Mouse (Mus musculus) liver, embryonic 12.5 days (tissue): ENCODE data around the gene Klhl26. TPM values are rescaled to one million over a fixed set of nuclear protein-coding genes. Genes with fewer than 3 reads are reported as not detected.

Experiments used
- ATAC-seq: fragments of 200-750 bp; cut with Nextera tagmentation; 2 replicates; pipeline ENCODE4 v1.8.0; 2017; ENCODE audit warnings: moderate number of reproducible peaks, mild to moderate bottlenecking, moderate library complexity
- H3K27ac ChIP-seq: fragments of 300-500 bp; sonication (generic); 2 replicates; pipeline ENCODE4 v1.5.1; 2016; ENCODE audit warnings: mild to moderate bottlenecking
- H3K27me3 ChIP-seq: fragments of 300-500 bp; sonication (generic); replicated peaks from 2 replicates; pipeline ENCODE4 v1.6.1; 2016; ENCODE audit warnings: mild to moderate bottlenecking, moderate library complexity
- H3K36me3 ChIP-seq: fragments of 300-500 bp; sonication (generic); 2 replicates; pipeline ENCODE4 v1.6.1; 2016; ENCODE audit warnings: mild to moderate bottlenecking, moderate library complexity
- H3K4me1 ChIP-seq: fragments of 300-500 bp; sonication (generic); 2 replicates; pipeline ENCODE4 v1.6.1; 2016
- H3K4me2 ChIP-seq: fragments of 300-500 bp; sonication (generic); 2 replicates; pipeline ENCODE4 v1.6.1; 2016; ENCODE audit warnings: mild to moderate bottlenecking, moderate library complexity
- H3K4me3 ChIP-seq: fragments of 300-500 bp; sonication (generic); 2 replicates; pipeline ENCODE4 v1.5.1; 2016; ENCODE audit warnings: mild to moderate bottlenecking, moderate library complexity
- H3K9ac ChIP-seq: fragments of 300-500 bp; sonication (generic); 2 replicates; pipeline ENCODE4 v1.6.1; 2016; ENCODE audit warnings: mild to moderate bottlenecking, moderate library complexity
- H3K9me3 ChIP-seq: fragments of 300-500 bp; sonication (generic); replicated peaks from 2 replicates; pipeline ENCODE4 v1.6.1; 2016; ENCODE audit warnings: mild to moderate bottlenecking, moderate library complexity
- WGBS: fragments of 180-500 bp; shearing (Covaris S2); methylation state at CpG from one replicate; pipeline ENCODE4 v1.1.7; 2016; ENCODE audit not compliant: insufficient replicate concordance; 5-methylcytosine and 5-hydroxymethylcytosine counted together
- polyA plus RNA-seq: library from polyadenylated mRNA; unstranded; fragments of >200 nt; fragmentation: Nextera tagmentation; extraction: Ambion mirVana; gene quantifications from 2 replicates; pipeline ENCODE4 v1.2.1, GENCODE M21; 2016

The Klhl26 gene
- polyA plus RNA-seq, 1 experiment from 2014 or later = 9.5 TPM

GRCm38 (mm10) chr8:70414310-70414946, 62.3 kb downstream of the Klhl26 start:
- no peaks in the 10 kb centered on the region for H3K27me3 ChIP-seq
- peak overlapping the region; percentile 24; the same call in 1 of the 2 replicates for H3K4me3 ChIP-seq
- H3K9me3 ChIP-seq = no peaks in the 10 kb centered on the region
- peak overlapping the region; percentile 34; the same call in 1 of the 2 replicates for H3K9ac ChIP-seq
- peak overlapping the region; percentile 53 for H3K4me2 ChIP-seq
- H3K27ac ChIP-seq = peak overlapping the region; percentile 89
- peak; percentile 78 for ATAC-seq
- H3K36me3 ChIP-seq = 0 out of 2 replicates have a peak, but pooled peaks cover 7% of the 10 kb centered on the region
- WGBS = 61% methylated on average over 6 of the region's 6 CpGs
- H3K4me1 ChIP-seq = peaks cover 89% of the 10 kb centered on the region

GRCm38 (mm10) chr8:70410281-70410680, 66.5 kb downstream of the Klhl26 start:
- Histone ChIP-seq H3K36me3 (0 out of 2 replicates have a peak, but pooled peaks cover 7% of the 10 kb centered on the region), H3K9ac (no peak overlapping the region), H3K4me3 (no peak overlapping the region), H3K4me1 (peaks cover 74% of the 10 kb centered on the region), H3K4me2 (no peak overlapping the region), H3K27ac (no peak overlapping the region), H3K9me3 (no peaks in the 10 kb centered on the region), H3K27me3 (no peaks in the 10 kb centered on the region)
- no peak for ATAC-seq
- 85% methylated on average over 5 of the region's 5 CpGs for WGBS

DNA sequence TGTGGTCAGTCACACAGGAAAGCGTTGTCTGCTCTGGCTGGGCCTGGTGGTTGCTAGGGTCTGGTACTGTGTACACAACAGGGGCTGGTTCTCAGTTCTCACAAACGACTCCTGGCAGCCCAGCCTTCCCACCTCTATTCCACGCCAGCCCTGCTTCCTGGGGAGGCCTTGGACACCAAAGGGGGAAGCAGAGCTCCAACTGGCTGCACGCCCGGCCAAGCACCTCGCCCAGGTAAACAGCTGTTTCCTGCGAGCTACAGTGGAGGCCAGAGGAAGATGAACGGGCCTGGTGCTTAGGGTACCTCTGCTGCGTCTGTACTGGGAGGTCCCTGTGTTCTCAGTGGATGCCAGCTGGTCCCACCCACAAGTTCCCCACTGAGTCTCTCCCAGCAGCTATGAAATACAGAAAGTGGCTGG, 67.3 kb downstream of the Klhl26 start:
- Histone ChIP-seq H3K4me3 (no peak overlapping the region), H3K9me3 (no peaks in the 10 kb centered on the region; the same call in 1 of the 2 replicates), H3K27ac (no peak overlapping the region), H3K27me3 (no peaks in the 10 kb centered on the region), H3K36me3 (peaks cover 8% of the 10 kb centered on the region; the same call in 1 of the 2 replicates), H3K4me1 (peaks cover 74% of the 10 kb centered on the region), H3K9ac (no peak overlapping the region), H3K4me2 (no peak overlapping the region)
- ATAC-seq = no peak
- 60% methylated on average over 9 of the region's 9 CpGs for WGBS

GRCm38 (mm10) chr8:70409019-70409418, 67.7 kb downstream of the Klhl26 start:
- H3K36me3 ChIP-seq = peaks cover 9% of the 10 kb centered on the region; the same call in 1 of the 2 replicates
- no peak for ATAC-seq
- H3K27ac ChIP-seq = no peak overlapping the region
- WGBS = 84% methylated on average over 10 of the region's 10 CpGs
- no peaks in the 10 kb centered on the region; the same call in 1 of the 2 replicates for H3K9me3 ChIP-seq
- H3K9ac ChIP-seq = no peak overlapping the region
- H3K27me3 ChIP-seq = no peaks in the 10 kb centered on the region
- H3K4me3 ChIP-seq = no peak overlapping the region
- H3K4me2 ChIP-seq = no peak overlapping the region
- H3K4me1 ChIP-seq = peaks cover 71% of the 10 kb centered on the region

DNA sequence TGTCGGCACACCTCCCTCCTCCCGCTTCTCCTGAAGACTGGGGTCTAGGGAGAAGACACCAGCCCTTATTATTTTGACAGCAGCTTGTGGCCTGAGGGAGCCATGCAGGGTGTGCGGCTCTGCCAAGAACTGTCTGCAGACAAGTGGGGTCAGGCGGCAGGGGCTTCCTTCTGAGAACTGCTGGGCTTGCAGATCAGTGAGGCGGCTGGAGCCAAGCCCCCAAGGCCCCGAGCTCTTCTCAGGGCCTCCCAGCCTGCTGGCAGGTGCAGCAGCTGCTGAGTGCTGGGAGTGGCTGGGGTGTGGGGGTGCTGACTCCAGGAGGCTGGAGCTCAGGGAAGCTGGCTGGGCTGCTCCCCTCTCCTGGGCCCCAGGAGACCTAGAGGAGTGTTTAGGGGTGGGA, 68.5 kb downstream of the Klhl26 start:
- Histone ChIP-seq H3K4me3 (no peak overlapping the region), H3K27me3 (no peaks in the 10 kb centered on the region), H3K36me3 (peaks cover 6% of the 10 kb centered on the region; the same call in 1 of the 2 replicates), H3K27ac (no peak overlapping the region), H3K4me2 (no peak overlapping the region), H3K9me3 (no peaks in the 10 kb centered on the region; the same call in 1 of the 2 replicates), H3K4me1 (peaks cover 64% of the 10 kb centered on the region), H3K9ac (no peak overlapping the region)
- no peak for ATAC-seq
- WGBS = 67% methylated on average over 6 of the region's 6 CpGs

DNA sequence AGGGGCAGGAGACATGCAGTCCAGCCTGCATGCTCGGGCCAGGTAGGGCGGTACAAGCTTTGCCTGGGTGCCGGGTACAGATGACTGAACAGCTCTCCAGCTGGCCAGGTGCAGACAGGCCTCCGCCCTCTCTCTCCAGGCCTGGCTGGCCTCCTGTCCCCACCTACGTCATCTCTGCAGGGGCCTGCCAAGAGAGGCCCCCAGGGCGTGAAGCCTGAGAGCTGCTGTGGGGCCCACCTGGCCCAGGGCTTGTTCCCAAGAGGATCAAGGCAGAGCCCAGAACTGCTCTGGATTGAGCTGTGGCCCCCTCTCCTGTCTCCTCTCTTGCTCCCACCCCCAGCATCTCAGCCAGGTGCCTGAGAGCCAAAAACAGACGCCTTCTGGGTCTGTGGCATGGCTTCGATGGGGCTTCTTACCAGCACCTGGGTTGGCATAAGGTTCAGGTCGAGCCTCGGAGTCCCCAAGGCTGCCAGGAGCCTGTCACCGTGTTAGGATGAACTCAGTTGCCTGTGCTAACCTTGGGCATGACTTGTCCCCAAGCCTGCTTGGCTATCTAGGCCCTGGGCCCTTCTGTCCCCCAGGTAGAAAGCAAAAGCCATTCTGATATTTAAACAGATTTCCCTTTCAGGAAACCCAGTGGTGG, 70.2 kb downstream of the Klhl26 start:
- no peak overlapping the region for H3K9ac ChIP-seq
- no peak for ATAC-seq

DNA sequence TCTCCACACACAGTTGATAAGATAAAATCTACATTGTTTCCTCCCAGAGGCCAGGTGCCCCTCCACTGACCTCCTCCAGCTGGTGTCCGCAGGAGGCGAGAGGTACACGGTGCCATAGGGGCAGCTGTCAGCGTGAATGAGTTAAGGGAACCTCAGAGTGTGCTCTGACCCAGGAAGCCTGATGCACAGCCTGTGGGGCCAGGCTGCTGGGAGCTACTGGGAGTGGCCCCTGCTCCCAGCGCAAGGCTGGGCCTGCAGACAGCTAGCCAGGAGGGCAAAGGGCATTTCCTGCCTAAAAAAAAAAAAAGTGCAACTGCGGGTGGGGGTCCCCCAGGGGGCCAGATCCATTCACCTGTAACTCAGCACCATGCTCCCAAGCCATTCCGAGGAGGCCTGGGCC, 71.6 kb downstream of the Klhl26 start:
- H3K4me2 ChIP-seq = no peak overlapping the region
- peaks cover 38% of the 10 kb centered on the region for H3K4me1 ChIP-seq
- H3K27me3 ChIP-seq = no peaks in the 10 kb centered on the region
- peak overlapping the region; percentile 34; the same call in 1 of the 2 replicates for H3K27ac ChIP-seq
- no peak for ATAC-seq
- 45% methylated on average over 7 of the region's 7 CpGs for WGBS
- H3K4me3 ChIP-seq = no peak overlapping the region
- peaks cover 6% of the 10 kb centered on the region; the same call in 1 of the 2 replicates for H3K36me3 ChIP-seq
- no peaks in the 10 kb centered on the region; the same call in 1 of the 2 replicates for H3K9me3 ChIP-seq
- no peak overlapping the region for H3K9ac ChIP-seq

More for the DNA sequence above, 70.2 kb downstream of the Klhl26 start:
- WGBS = 75% methylated on average over 11 of the region's 11 CpGs
- Histone ChIP-seq H3K4me1 (peaks cover 47% of the 10 kb centered on the region), H3K27me3 (no peaks in the 10 kb centered on the region), H3K36me3 (peaks cover 6% of the 10 kb centered on the region; the same call in 1 of the 2 replicates), H3K27ac (0 out of 2 replicates have a peak overlapping the region, but pooled peaks have one; percentile 34), H3K4me3 (no peak overlapping the region), H3K4me2 (no peak overlapping the region), H3K9me3 (no peaks in the 10 kb centered on the region; the same call in 1 of the 2 replicates)

GRCm38 (mm10) chr8:70404212-70404611, 72.6 kb downstream of the Klhl26 start:
- H3K9ac ChIP-seq = no peak overlapping the region
- H3K4me2 ChIP-seq = no peak overlapping the region
- H3K4me1 ChIP-seq = peaks cover 34% of the 10 kb centered on the region
- H3K27ac ChIP-seq = no peak overlapping the region
- H3K27me3 ChIP-seq = no peaks in the 10 kb centered on the region
- WGBS = 77% methylated on average over 3 of the region's 3 CpGs
- no peak for ATAC-seq
- H3K4me3 ChIP-seq = no peak overlapping the region
- H3K9me3 ChIP-seq = no peaks in the 10 kb centered on the region; the same call in 1 of the 2 replicates
- peaks cover 6% of the 10 kb centered on the region; the same call in 1 of the 2 replicates for H3K36me3 ChIP-seq

Other genes starting within 250 kb of the Klhl26 start
- gene Sugp2, start 242.7 kb downstream of the Klhl26 start, polyA plus RNA-seq = 24.4 and 24.7 TPM in 2 replicates
- 23.9 and 24.8 TPM in 2 replicates for gene Armc6, start 242.5 kb downstream of the Klhl26 start, polyA plus RNA-seq
- gene Homer3, start 194.1 kb downstream of the Klhl26 start, polyA plus RNA-seq = 19.6 and 21.4 TPM in 2 replicates
- gene Ddx49, start 174.5 kb downstream of the Klhl26 start, polyA plus RNA-seq = 37.0 and 40.0 TPM in 2 replicates
- gene Cope, start 174.4 kb downstream of the Klhl26 start, polyA plus RNA-seq = 205 and 212 TPM in 2 replicates
- gene Cers1, start 161.2 kb downstream of the Klhl26 start, polyA plus RNA-seq = 0.45 and 0.63 TPM in 2 replicates
- 1.0 and 1.5 TPM in 2 replicates for gene Gdf1, start 147.2 kb downstream of the Klhl26 start, polyA plus RNA-seq
- 30.4 and 30.5 TPM in 2 replicates for gene Upf1, start 123.7 kb downstream of the Klhl26 start, polyA plus RNA-seq
- 0.27 and 0.63 TPM in 2 replicates for gene Comp, start 103.4 kb downstream of the Klhl26 start, polyA plus RNA-seq
- 6.6 and 6.9 TPM in 2 replicates for gene Crtc1, start 37.4 kb downstream of the Klhl26 start, polyA plus RNA-seq
- gene Tmem59l, start 10.4 kb upstream of the Klhl26 start, polyA plus RNA-seq = 0.18 and 0.37 TPM in 2 replicates
- gene Crlf1, start 16.2 kb upstream of the Klhl26 start, polyA plus RNA-seq = 3.9 and 4.0 TPM in 2 replicates
- gene Rex1bd, start 29.8 kb upstream of the Klhl26 start, polyA plus RNA-seq = 85.6 and 86.6 TPM in 2 replicates
- gene Uba52, start 33.8 kb upstream of the Klhl26 start, polyA plus RNA-seq = 841 and 876 TPM in 2 replicates
- 223 and 224 TPM in 2 replicates for gene Fkbp8, start 50.8 kb upstream of the Klhl26 start, polyA plus RNA-seq
- gene Kxd1, start 51.0 kb upstream of the Klhl26 start, polyA plus RNA-seq = 44.7 and 45.0 TPM in 2 replicates
- 13.1 TPM in 2 replicates for gene Ell, start 62.5 kb upstream of the Klhl26 start, polyA plus RNA-seq
- 114 and 115 TPM in 2 replicates for gene Isyna1, start 117.4 kb upstream of the Klhl26 start, polyA plus RNA-seq
- gene Ssbp4, start 131.9 kb upstream of the Klhl26 start, polyA plus RNA-seq = 96.4 and 98.0 TPM in 2 replicates
- 4.1 and 4.6 TPM in 2 replicates for gene Lrrc25, start 139.2 kb upstream of the Klhl26 start, polyA plus RNA-seq
- 4.4 and 4.9 TPM in 2 replicates for gene Gdf15, start 155.5 kb upstream of the Klhl26 start, polyA plus RNA-seq
- gene Pgpep1, start 183.4 kb upstream of the Klhl26 start, polyA plus RNA-seq = 19.6 and 24.2 TPM in 2 replicates
- gene Lsm4, start 196.3 kb upstream of the Klhl26 start, polyA plus RNA-seq = 266 and 269 TPM in 2 replicates
- gene Jund, start 222.0 kb upstream of the Klhl26 start, polyA plus RNA-seq = 59.5 and 66.8 TPM in 2 replicates
- not detected in 2 replicates for gene Iqcn, start 226.5 kb upstream of the Klhl26 start, polyA plus RNA-seq
- not detected in 2 replicates for gene Gm3336, start 241.6 kb upstream of the Klhl26 start, polyA plus RNA-seq
- gene Pde4c, start 246.8 kb upstream of the Klhl26 start, polyA plus RNA-seq = 0.56 and 0.71 TPM in 2 replicates